Mouse (Mus musculus) megakaryocyte, embryonic 14.5 days (primary cell): Measurements from ENCODE around the gene Fgf2. TPM values are rescaled to one million over a fixed set of nuclear protein-coding genes. Genes with fewer than 3 reads are reported as not detected.

Experiments
- H3K27me3 ChIP-seq: replicated peaks from 2 replicates; pipeline ENCODE3; 2012; ENCODE audit warnings: inconsistent platforms
- H3K36me3 ChIP-seq: replicated peaks from 2 replicates; pipeline ENCODE3; 2012; ENCODE audit warnings: low read length, inconsistent platforms, mixed read lengths
- H3K4me1 ChIP-seq: 2 replicates; pipeline ENCODE4 v1.6.1; 2012; ENCODE audit warnings: inconsistent platforms
- H3K4me3 ChIP-seq: replicated peaks from 2 replicates; pipeline ENCODE3; 2012; ENCODE audit warnings: moderate library complexity, mild to moderate bottlenecking, inconsistent platforms
- H3K9me3 ChIP-seq: 2 replicates; pipeline ENCODE4 v1.6.1; 2012; ENCODE audit warnings: inconsistent platforms
- FLI1 ChIP-seq: IDR thresholded peaks from 2 replicates; pipeline ENCODE4 v1.6.1; 2012; ENCODE audit warnings: low read length, inconsistent platforms, mixed read lengths
- GATA1 ChIP-seq: IDR thresholded peaks from 3 replicates; pipeline ENCODE4 v1.6.1; 2012; ENCODE audit warnings: mixed read lengths, low read length, inconsistent platforms, borderline replicate concordance
- polyA plus RNA-seq: library from polyadenylated mRNA; stranded (reverse); fragments of >175 nt; gene quantifications from 2 replicates; pipeline ENCODE4 v1.2.3, GENCODE M21; 2012; ENCODE audit warnings: low replicate concordance; ENCODE audit not compliant: insufficient read depth

The Fgf2 gene
- polyA plus RNA-seq, 1 experiment, result not detected

GRCm38 (mm10) chr3:37430359-37430758, 82.2 kb downstream of the Fgf2 start:
- H3K4me1 ChIP-seq, result peaks cover 16% of the 10 kb centered on the region
- H3K27me3 ChIP-seq, result no peaks in the 10 kb centered on the region
- H3K36me3 ChIP-seq, result peaks cover 88% of the 10 kb centered on the region
- no peak overlapping the region for H3K4me3 ChIP-seq
- TF ChIP-seq FLI1 (no peak), GATA1 (no peak)
- H3K9me3 ChIP-seq, result no peaks in the 10 kb centered on the region

GRCm38 (mm10) chr3:37439770-37440169, 91.6 kb downstream of the Fgf2 start:
- H3K9me3 ChIP-seq, result no peaks in the 10 kb centered on the region

GRCm38 (mm10) chr3:37443409-37443808, 95.3 kb downstream of the Fgf2 start:
- H3K9me3 ChIP-seq, result no peaks in the 10 kb centered on the region

More at GRCm38 (mm10) chr3:37439770-37440169, 91.6 kb downstream of the Fgf2 start:
- TF ChIP-seq FLI1 (no peak), GATA1 (no peak)
- Histone ChIP-seq H3K36me3 (peaks cover 76% of the 10 kb centered on the region), H3K27me3 (no peaks in the 10 kb centered on the region), H3K4me1 (peaks cover 11% of the 10 kb centered on the region; the same call in 1 of the 2 replicates), H3K4me3 (no peak overlapping the region)

GRCm38 (mm10) chr3:37455992-37456391, 107.8 kb downstream of the Fgf2 start:
- Histone ChIP-seq H3K27me3 (no peaks in the 10 kb centered on the region), H3K4me3 (no peak overlapping the region), H3K36me3 (peaks cover 37% of the 10 kb centered on the region), H3K9me3 (no peaks in the 10 kb centered on the region), H3K4me1 (no peaks in the 10 kb centered on the region)
- no peak for TF ChIP-seq FLI1
- TF ChIP-seq GATA1, result no peak

More at GRCm38 (mm10) chr3:37443409-37443808, 95.3 kb downstream of the Fgf2 start:
- peaks cover 7% of the 10 kb centered on the region; the same call in 1 of the 2 replicates for H3K4me1 ChIP-seq
- no peaks in the 10 kb centered on the region for H3K27me3 ChIP-seq
- no peak for TF ChIP-seq FLI1
- no peak for TF ChIP-seq GATA1
- H3K4me3 ChIP-seq, result no peak overlapping the region
- H3K36me3 ChIP-seq, result peaks cover 53% of the 10 kb centered on the region

Other genes starting within 250 kb of the Fgf2 start
- not detected in 2 replicates for gene Il2, start 222.4 kb upstream of the Fgf2 start, polyA plus RNA-seq
- gene Il21, start 115.7 kb upstream of the Fgf2 start, polyA plus RNA-seq, result not detected in 2 replicates
- not detected in 2 replicates for gene Bbs12, start 35.8 kb upstream of the Fgf2 start, polyA plus RNA-seq
- gene Cetn4, start 35.6 kb upstream of the Fgf2 start, polyA plus RNA-seq, result 7.8 TPM in 1 of 2 replicates, not detected in the other
- gene Spata5, start 71.5 kb downstream of the Fgf2 start, polyA plus RNA-seq, result 3.3 TPM in 1 of 2 replicates, not detected in the other
- gene Nudt6, start 71.9 kb downstream of the Fgf2 start, polyA plus RNA-seq, result 11.3 and 12.7 TPM in 2 replicates